Mouse (Mus musculus): ENCODE measurements around the gene Atp5d.

Atp5d gene

GRCm38 (mm10) chr10:80138553-80139438 lies at the start of gene Atp5d:
Gene Atp5d (plus strand): TSS chr10:80138632.
- 0 out of 2 replicates have a peak, but pooled peaks have one; percentile 3 for ATAC-seq (ENCODE audit: low TSS enrichment)

- ATAC-seq (ENCODE audit: low TSS enrichment), result no peak
Observed at GRCm38 (mm10) chr10:80089146-80089545, 49.3 kb upstream of the Atp5d start.

GRCm38 (mm10) chr10:80091527-80091926 lies 46.9 kb upstream of the Atp5d start:
- no peak for ATAC-seq (ENCODE audit: low TSS enrichment)

- ATAC-seq (ENCODE audit: low TSS enrichment), result no peak
Observed at GRCm38 (mm10) chr10:80092690-80093089, 45.7 kb upstream of the Atp5d start.

GRCm38 (mm10) chr10:80094085-80094484 lies 44.3 kb upstream of the Atp5d start:
- no peak for ATAC-seq (ENCODE audit: low TSS enrichment)

GRCm38 (mm10) chr10:80094684-80095083 lies 43.7 kb upstream of the Atp5d start:
- no peak for ATAC-seq (ENCODE audit: low TSS enrichment)

GRCm38 (mm10) chr10:80095547-80095946 lies 42.9 kb upstream of the Atp5d start:
- no peak for ATAC-seq (ENCODE audit: low TSS enrichment)

- no peak for ATAC-seq (ENCODE audit: low TSS enrichment)
Observed at GRCm38 (mm10) chr10:80097275-80097674, 41.2 kb upstream of the Atp5d start.

GRCm38 (mm10) chr10:80098630-80099029 lies 39.8 kb upstream of the Atp5d start:
- ATAC-seq (ENCODE audit: low TSS enrichment), result no peak

- ATAC-seq (ENCODE audit: low TSS enrichment), result no peak
Observed at GRCm38 (mm10) chr10:80100982-80101381, 37.5 kb upstream of the Atp5d start.

GRCm38 (mm10) chr10:80102216-80102915 lies 36.1 kb upstream of the Atp5d start:
- ATAC-seq (ENCODE audit: low TSS enrichment), result peak; percentile 95

GRCm38 (mm10) chr10:80103032-80103431 lies 35.4 kb upstream of the Atp5d start:
- no peak for ATAC-seq (ENCODE audit: low TSS enrichment)

GRCm38 (mm10) chr10:80104181-80104580 lies 34.3 kb upstream of the Atp5d start:
- ATAC-seq (ENCODE audit: low TSS enrichment), result no peak

- no peak for ATAC-seq (ENCODE audit: low TSS enrichment)
Observed at GRCm38 (mm10) chr10:80105460-80105859, 33.0 kb upstream of the Atp5d start, which contains the start of gene Sbno2. Gene Sbno2 (minus strand): TSS chr10:80105571.

GRCm38 (mm10) chr10:80105926-80106325 lies 32.5 kb upstream of the Atp5d start:
- ATAC-seq (ENCODE audit: low TSS enrichment), result no peak

GRCm38 (mm10) chr10:80107678-80108077 lies 30.8 kb upstream of the Atp5d start:
- no peak for ATAC-seq (ENCODE audit: low TSS enrichment)

- ATAC-seq (ENCODE audit: low TSS enrichment), result peak; percentile 46; the same call in 1 of the 2 replicates
Observed at GRCm38 (mm10) chr10:80114341-80115284, 23.8 kb upstream of the Atp5d start.

GRCm38 (mm10) chr10:80115290-80115943 lies 23.0 kb upstream of the Atp5d start, which contains the start of gene Stk11:
Gene Stk11 (plus strand): TSS chr10:80115803.
- peak; percentile 95 for ATAC-seq (ENCODE audit: low TSS enrichment)

GRCm38 (mm10) chr10:80115944-80116335 lies 22.5 kb upstream of the Atp5d start:
- no peak for ATAC-seq (ENCODE audit: low TSS enrichment)

GRCm38 (mm10) chr10:80116563-80116926 lies 21.9 kb upstream of the Atp5d start:
- no peak for ATAC-seq (ENCODE audit: low TSS enrichment)

Measured in frontal cortex, adult (tissue).